Mouse (Mus musculus) lung, adult 2 months (tissue): Measurements from ENCODE around the gene 2410015M20Rik.

Source experiments
- CTCF ChIP-seq: fragments of 200-500 bp; IDR thresholded peaks from 2 replicates; pipeline ENCODE4 v1.5.1; 2011; ENCODE audit warnings: mild to moderate bottlenecking, low read length, control low read depth; ENCODE audit not compliant: insufficient read depth
- POLR2A ChIP-seq: fragments of 200-500 bp; IDR thresholded peaks from 2 replicates; pipeline ENCODE4 v1.6.1; 2011; ENCODE audit warnings: low read depth, mild to moderate bottlenecking, control low read depth, low read length, borderline replicate concordance; ENCODE audit errors: extremely low read depth

DNA sequence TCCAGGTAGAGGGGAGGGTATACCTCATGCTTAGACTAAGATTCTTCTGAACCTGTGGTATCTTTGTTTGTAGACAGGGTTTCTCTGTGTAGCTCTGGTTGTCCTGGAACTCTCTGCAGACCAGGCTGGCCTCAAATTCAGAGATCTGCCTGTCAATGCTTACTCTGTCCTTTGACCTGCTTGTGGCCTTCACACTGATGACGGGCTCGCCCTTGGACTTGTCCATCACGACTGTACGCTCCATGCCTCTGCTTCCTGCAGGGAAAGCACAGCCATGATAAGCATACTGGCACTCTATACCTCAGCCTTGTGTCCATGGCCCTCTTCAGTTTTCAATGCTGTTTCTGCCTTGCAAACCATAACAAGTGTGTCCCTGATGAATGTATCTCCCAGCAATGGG lies 42.2 kb downstream of the 2410015M20Rik start:
- no peak for TF ChIP-seq CTCF
- no peak for TF ChIP-seq POLR2A
